Mouse (Mus musculus): ENCODE results near the gene Zfp948. TPM values are rescaled to one million over a fixed set of nuclear protein-coding genes. Genes with fewer than 3 reads are reported as not detected.
"Not testable (repeated sequence)": the region's sequence is repeated elsewhere in the genome, so short reads cannot be mapped to it uniquely, and the experiment has no call there.

Gene Zfp948
- polyA plus RNA-seq, 1 experiment = 1.4 TPM

GRCm38 (mm10) chr17:21617352-21617751, 50.5 kb downstream of the Zfp948 start:
- WGBS = 5% methylated on average over 9 of the region's 9 CpGs
- no peak for DNase-seq (ENCODE audit: low read depth, low spot score)

GRCm38 (mm10) chr17:21623647-21624046, 56.8 kb downstream of the Zfp948 start:
- no peak for DNase-seq (ENCODE audit: low read depth, low spot score)
- no CpG with 5 or more reads among the region's 3 CpGs for WGBS

- DNase-seq (ENCODE audit: low read depth, low spot score) = not testable (repeated sequence)
- 46% methylated on average over 4 of the region's 4 CpGs for WGBS
Measured at GRCm38 (mm10) chr17:21635758-21636157, 69.0 kb downstream of the Zfp948 start.

Other genes with a start within 250 kb of the Zfp948 start
- 0.15 and 0.19 TPM in 2 replicates for gene Zfp677, start 183.3 kb upstream of the Zfp948 start, polyA plus RNA-seq (2012; rRNA removed)
- 1.4 and 1.8 TPM in 2 replicates for gene Zfp54, start 143.8 kb upstream of the Zfp948 start, polyA plus RNA-seq (2012; rRNA removed)
- 0.83 and 1.3 TPM in 2 replicates for gene Zfp51, start 116.6 kb upstream of the Zfp948 start, polyA plus RNA-seq (2012; rRNA removed)
- gene Zfp53, start 78.0 kb upstream of the Zfp948 start, polyA plus RNA-seq (2012; rRNA removed) = 1.9 and 3.8 TPM in 2 replicates
- gene Zfp52, start 31.5 kb upstream of the Zfp948 start, polyA plus RNA-seq (2012; rRNA removed) = 0.32 and 0.36 TPM in 2 replicates
- gene Zfp983, start 83.6 kb downstream of the Zfp948 start, polyA plus RNA-seq (2012; rRNA removed) = 0.48 and 0.80 TPM in 2 replicates
- not detected in 2 replicates for gene Gm10226, start 124.9 kb downstream of the Zfp948 start, polyA plus RNA-seq (2012; rRNA removed)
- 0.87 and 0.97 TPM in 2 replicates for gene Zfp760, start 140.7 kb downstream of the Zfp948 start, polyA plus RNA-seq (2012; rRNA removed)
- gene Zfp229, start 163.8 kb downstream of the Zfp948 start, polyA plus RNA-seq (2012; rRNA removed) = 0.21 and 0.69 TPM in 2 replicates

Measured in large intestine, adult 2 months (tissue).